Mouse (Mus musculus) embryonic fibroblast, embryonic 13.5 days (primary cell): ENCODE data around the gene Olfr486.
"Not testable (repeated sequence)": the region's sequence is repeated elsewhere in the genome, so short reads cannot be mapped to it uniquely, and the experiment has no call there.

Experiments
- CTCF ChIP-seq: IDR thresholded peaks from 2 replicates; pipeline ENCODE4 v1.5.1; 2011; ENCODE audit warnings: mild to moderate bottlenecking, control low read depth, low read length, moderate library complexity, borderline replicate concordance; ENCODE audit not compliant: insufficient read depth
- POLR2A ChIP-seq: IDR thresholded peaks from 2 replicates; pipeline ENCODE4 v1.6.1; 2011; ENCODE audit warnings: low read depth, mild to moderate bottlenecking, control low read depth, low read length, moderate library complexity

DNA sequence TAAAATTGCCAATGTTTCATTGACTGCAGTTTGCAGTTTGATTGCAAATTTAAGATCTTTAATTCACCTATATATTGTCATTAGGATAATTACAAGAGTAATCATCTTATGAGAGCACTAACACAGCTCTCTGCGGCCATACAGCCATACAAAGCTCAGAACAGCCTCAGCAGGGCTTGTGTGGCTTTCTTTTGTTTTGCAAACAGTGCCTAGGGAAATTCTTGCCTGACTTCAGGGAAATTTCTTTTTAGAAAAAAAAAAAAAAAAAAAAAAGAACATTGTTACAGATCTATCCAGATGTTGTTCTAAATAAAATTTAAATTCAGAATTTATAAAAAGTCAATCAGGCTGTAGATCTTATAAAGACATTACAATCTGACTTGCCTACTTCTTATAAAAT, 20.2 kb upstream of the Olfr486 start:
- not testable (repeated sequence) for TF ChIP-seq CTCF, POLR2A
